Mouse (Mus musculus) heart, embryonic 15.5 days (tissue): ENCODE data around the gene Tubg2. TPM values are rescaled to one million over a fixed set of nuclear protein-coding genes. Genes with fewer than 3 reads are reported as not detected.

ENCODE experiments used
- ATAC-seq: fragments of 200-750 bp; cut with Nextera tagmentation; replicated peaks from 2 replicates; pipeline ENCODE4 v1.8.0; 2017; ENCODE audit warnings: low read depth, moderate TSS enrichment; ENCODE audit not compliant: insufficient number of reproducible peaks, insufficient read depth, low FRiP score
- H3K27ac ChIP-seq: fragments of 300-500 bp; sonication (generic); 2 replicates; pipeline ENCODE4 v1.5.1; 2015; ENCODE audit warnings: mild to moderate bottlenecking, inconsistent platforms
- H3K27me3 ChIP-seq: fragments of 300-500 bp; sonication (generic); 2 replicates; pipeline ENCODE4 v1.6.1; 2015; ENCODE audit warnings: inconsistent platforms
- H3K36me3 ChIP-seq: fragments of 300-500 bp; sonication (generic); 2 replicates; pipeline ENCODE4 v1.6.1; 2015; ENCODE audit warnings: mild to moderate bottlenecking, inconsistent platforms
- H3K4me1 ChIP-seq: fragments of 300-500 bp; sonication (generic); replicated peaks from 2 replicates; pipeline ENCODE4 v1.6.1; 2015; ENCODE audit warnings: inconsistent platforms
- H3K4me2 ChIP-seq: fragments of 300-500 bp; sonication (generic); 2 replicates; pipeline ENCODE4 v1.6.1; 2015; ENCODE audit warnings: inconsistent platforms, mild to moderate bottlenecking, moderate library complexity
- H3K4me3 ChIP-seq: fragments of 300-500 bp; sonication (generic); 2 replicates; pipeline ENCODE4 v1.5.1; 2015; ENCODE audit warnings: mild to moderate bottlenecking, inconsistent platforms
- H3K9ac ChIP-seq: fragments of 300-500 bp; sonication (generic); 2 replicates; pipeline ENCODE4 v1.6.1; 2015; ENCODE audit warnings: mild to moderate bottlenecking, inconsistent platforms
- H3K9me3 ChIP-seq: fragments of 300-500 bp; sonication (generic); replicated peaks from 2 replicates; pipeline ENCODE4 v1.6.1; 2016; ENCODE audit warnings: inconsistent platforms
- WGBS: fragments of 180-500 bp; shearing (Covaris S2); methylation state at CpG from one replicate; pipeline ENCODE4 v1.1.7; 2015; ENCODE audit warnings: mixed read lengths; 5-methylcytosine and 5-hydroxymethylcytosine counted together
- polyA plus RNA-seq: library from polyadenylated mRNA; unstranded; fragments of >200 nt; fragmentation: Nextera tagmentation; extraction: Ambion mirVana; gene quantifications from 2 replicates; pipeline ENCODE4 v1.2.1, GENCODE M21; 2015

The Tubg2 gene
- polyA plus RNA-seq, 1 experiment from 2014 or later = 2.7 TPM

- H3K36me3 ChIP-seq = no peaks in the 10 kb centered on the region
- H3K4me3 ChIP-seq = peak overlapping the region; percentile 44
- ATAC-seq = peak; percentile 53
- H3K27ac ChIP-seq = peak overlapping the region; percentile 70
- WGBS = 33% methylated on average over 27 of the region's 27 CpGs
- no peaks in the 10 kb centered on the region for H3K27me3 ChIP-seq
- peak overlapping the region; percentile 67 for H3K4me2 ChIP-seq
- H3K9ac ChIP-seq = peak overlapping the region; percentile 43
- peaks cover 33% of the 10 kb centered on the region for H3K4me1 ChIP-seq
- no peaks in the 10 kb centered on the region for H3K9me3 ChIP-seq
Measured at GRCm38 (mm10) chr11:101140164-101140819, 15.4 kb upstream of the Tubg2 start.

DNA sequence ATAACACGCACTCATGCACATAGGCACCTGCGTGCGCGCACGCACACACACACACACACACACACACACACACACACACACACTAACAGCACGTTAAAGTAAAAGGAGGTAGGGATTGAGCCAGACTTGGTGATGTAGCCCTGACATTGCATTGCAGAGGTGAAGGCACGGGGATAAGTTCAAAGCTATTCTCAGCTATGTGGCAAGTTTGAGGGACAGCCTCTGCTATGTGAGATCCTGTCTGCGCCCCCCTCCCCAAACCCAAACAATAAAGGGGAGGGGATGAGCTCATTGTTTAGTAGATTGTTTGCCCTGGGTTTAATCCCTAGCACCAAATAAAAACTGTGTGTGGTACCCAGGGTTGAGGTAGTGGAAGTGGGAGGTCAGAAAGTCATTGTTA is 14.6 kb upstream of the Tubg2 start:
- Histone ChIP-seq H3K4me2 (no peak overlapping the region), H3K4me1 (peaks cover 33% of the 10 kb centered on the region), H3K9me3 (no peaks in the 10 kb centered on the region), H3K4me3 (no peak overlapping the region), H3K27me3 (no peaks in the 10 kb centered on the region), H3K27ac (peak overlapping the region; percentile 70), H3K36me3 (no peaks in the 10 kb centered on the region), H3K9ac (no peak overlapping the region)
- 75% methylated on average over 8 of the region's 8 CpGs for WGBS
- no peak for ATAC-seq

DNA sequence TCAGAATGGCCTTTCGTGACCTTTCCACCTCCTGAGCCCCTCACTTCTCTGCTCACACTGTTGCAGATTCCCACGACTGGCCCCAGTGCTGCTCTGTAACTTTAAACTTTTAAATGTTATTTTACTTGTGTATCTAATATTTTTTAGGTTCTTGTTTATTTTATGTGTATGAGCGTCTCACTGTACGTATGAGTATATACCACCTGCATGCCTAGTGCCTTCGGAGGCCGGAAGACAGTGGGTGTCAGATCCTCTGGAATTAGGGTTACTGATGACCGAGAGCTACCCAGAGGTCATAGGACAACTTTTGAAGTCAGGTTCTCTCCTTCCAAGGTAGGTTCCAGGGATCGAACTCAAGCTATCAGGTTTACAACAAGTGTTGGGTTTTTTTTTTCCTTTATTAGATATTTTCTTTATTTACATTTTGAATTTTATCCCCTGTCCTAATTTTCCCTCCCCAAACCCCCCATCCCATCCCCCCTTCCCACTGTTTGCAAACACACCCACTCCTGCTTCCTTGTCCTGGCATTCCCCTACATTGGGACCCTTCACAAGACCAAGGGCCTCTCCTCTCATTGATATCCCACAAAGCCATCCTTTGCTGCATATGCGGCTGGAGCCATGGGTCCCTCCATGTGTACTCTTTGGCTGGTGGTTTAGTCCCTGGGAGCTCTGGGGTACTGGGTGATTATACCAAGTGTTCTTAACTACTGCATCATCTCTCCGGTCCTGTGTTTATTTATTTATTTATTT is 13.3 kb upstream of the Tubg2 start:
- no peak for ATAC-seq
- Histone ChIP-seq H3K4me1 (peaks cover 33% of the 10 kb centered on the region), H3K27me3 (no peaks in the 10 kb centered on the region), H3K4me2 (no peak overlapping the region), H3K9me3 (no peaks in the 10 kb centered on the region), H3K36me3 (no peaks in the 10 kb centered on the region), H3K9ac (no peak overlapping the region), H3K4me3 (no peak overlapping the region), H3K27ac (no peak overlapping the region)
- 82% methylated on average over 10 of the region's 10 CpGs for WGBS

DNA sequence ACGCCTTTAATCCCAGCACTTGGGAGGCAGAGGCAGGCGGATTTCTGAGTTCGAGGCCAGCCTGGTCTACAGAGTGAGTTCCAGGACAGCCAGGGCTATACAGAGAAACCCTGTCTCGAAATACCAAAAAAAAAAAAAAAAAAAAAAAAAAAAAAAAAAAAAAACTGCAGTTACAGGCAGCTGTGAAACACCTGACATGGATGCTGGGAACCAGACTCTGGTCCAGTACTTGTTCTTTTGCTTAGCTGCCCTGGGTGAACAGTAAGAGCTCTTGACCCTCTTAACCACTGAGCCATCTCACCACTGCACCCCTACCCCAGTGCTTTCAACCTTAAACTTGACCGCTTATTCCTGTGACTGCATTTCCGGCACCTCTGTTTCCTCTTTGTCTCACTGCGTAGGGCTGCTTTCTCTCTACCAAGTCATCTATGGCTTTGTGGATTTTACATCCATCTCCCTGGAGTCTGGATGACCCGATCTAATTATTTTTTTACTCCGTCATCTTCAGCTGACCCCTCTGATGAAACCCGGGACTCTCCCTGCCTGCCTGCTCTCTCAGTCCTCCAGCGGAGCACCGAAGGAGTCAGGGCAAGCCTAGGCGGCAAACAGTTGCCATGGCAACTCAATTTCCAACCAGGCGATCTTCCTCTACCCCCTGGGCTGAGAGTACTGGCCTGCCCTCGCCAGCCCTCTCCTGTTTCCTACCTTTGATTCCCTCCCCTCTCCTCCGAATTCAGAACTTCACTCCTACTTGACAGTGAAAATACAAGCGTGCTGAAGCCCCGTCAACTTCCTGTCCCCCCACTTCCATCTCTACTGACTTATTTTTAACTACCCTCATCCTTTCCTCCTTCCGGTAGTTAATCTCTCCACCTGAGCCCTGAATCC is 12.1 kb upstream of the Tubg2 start:
- H3K4me2 ChIP-seq = peak overlapping the region; percentile 59
- no peak overlapping the region for H3K9ac ChIP-seq
- peaks cover 33% of the 10 kb centered on the region for H3K4me1 ChIP-seq
- ATAC-seq = no peak; the same call in 1 of the 2 replicates
- no peaks in the 10 kb centered on the region for H3K27me3 ChIP-seq
- H3K36me3 ChIP-seq = no peaks in the 10 kb centered on the region
- H3K4me3 ChIP-seq = peak overlapping the region; percentile 38
- 27% methylated on average over 19 of the region's 19 CpGs for WGBS
- H3K27ac ChIP-seq = no peak overlapping the region
- H3K9me3 ChIP-seq = no peaks in the 10 kb centered on the region

DNA sequence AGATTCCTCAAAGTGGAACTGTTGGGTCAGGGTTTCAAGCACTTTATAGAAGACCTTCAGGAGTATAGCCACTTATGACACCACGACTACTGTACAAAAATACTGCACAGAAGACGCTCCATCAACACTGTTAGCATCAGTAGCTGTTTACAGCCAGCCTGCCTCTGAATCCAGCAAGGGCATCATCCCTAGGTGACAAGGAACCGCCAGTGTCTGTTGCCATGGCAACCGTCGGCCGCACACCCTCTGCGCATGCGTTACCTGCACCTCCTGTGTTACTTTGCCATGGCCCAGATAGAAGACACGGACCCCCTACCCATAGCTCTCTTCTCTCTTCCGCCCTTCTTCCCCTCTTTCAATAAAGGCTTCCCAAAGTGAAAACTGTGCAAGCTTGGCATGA is 9.3 kb upstream of the Tubg2 start:
- Histone ChIP-seq H3K4me1 (peaks cover 23% of the 10 kb centered on the region), H3K27ac (no peak overlapping the region), H3K9ac (no peak overlapping the region), H3K4me3 (no peak overlapping the region), H3K36me3 (no peaks in the 10 kb centered on the region), H3K9me3 (no peaks in the 10 kb centered on the region), H3K4me2 (no peak overlapping the region), H3K27me3 (no peaks in the 10 kb centered on the region)
- no peak for ATAC-seq
- WGBS = 38% methylated on average over 10 of the region's 10 CpGs

DNA sequence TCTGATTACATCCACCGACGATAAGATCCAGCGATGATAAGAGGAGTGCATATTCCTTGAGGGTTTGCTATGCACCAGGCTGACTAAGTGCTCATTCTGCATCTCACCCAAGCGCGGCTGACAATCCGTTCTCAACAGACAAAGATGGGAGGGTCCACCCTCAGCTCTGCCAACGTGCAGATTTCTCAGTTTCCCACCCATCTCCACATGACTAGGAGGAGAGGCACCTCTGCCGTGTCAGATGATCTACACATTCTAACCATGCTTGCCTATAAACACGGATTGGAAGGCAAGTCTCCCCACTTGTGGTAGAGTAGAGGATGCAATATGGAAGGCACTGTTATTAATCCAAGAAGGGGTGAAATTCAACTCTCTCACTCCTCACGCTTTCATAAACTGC is 7.0 kb upstream of the Tubg2 start:
- ATAC-seq = no peak
- Histone ChIP-seq H3K27ac (peak overlapping the region; percentile 57; the same call in 1 of the 2 replicates), H3K9ac (no peak overlapping the region; the same call in 1 of the 2 replicates), H3K9me3 (no peaks in the 10 kb centered on the region), H3K27me3 (no peaks in the 10 kb centered on the region), H3K4me2 (no peak overlapping the region), H3K4me3 (no peak overlapping the region), H3K36me3 (no peaks in the 10 kb centered on the region), H3K4me1 (peaks cover 14% of the 10 kb centered on the region)
- WGBS = 65% methylated on average over 10 of the region's 10 CpGs

DNA sequence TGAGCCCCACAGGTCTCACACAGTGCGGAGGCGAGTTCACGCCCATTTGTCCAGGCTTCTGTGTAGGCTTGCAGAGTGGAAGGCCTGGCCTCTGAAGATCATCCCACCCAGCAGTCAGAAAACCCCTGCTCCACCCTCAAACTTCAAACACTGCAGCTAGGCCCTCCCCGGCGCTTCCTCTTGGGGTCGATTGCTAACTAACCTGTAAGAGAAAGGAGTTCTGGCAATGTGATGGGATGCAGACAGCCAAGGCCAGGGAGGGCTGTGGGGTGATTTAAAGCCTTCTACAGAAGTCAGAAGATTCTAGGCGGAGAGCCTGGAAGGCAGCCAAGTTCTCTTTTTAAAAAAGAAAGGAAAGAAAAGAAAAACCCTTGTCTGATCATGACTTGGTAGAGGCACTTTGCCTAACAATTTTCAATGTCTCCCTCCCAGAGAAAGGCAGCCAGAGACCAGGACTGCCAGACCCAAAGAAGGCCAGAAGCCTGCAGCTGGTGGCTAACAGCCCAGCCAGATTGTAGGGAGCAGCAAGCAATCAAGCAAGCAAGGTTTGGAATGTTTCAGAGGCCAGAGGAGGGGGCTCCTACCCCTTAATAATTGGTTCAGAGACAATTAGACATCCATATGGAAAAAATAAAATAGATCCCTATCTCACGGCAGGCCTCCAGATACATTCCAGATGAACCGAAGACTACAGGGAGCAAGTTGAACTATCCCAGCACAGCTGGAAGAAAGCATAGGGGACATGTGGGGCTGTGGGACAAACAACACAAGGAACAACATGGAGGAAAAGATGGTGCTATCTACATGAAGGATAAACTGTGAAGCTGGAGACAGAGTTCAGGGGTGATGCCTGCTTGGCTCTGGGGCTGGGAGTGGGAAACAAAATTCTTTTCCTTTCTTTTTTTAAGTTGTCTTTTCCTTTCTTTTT is 6.3 kb upstream of the Tubg2 start:
- H3K27ac ChIP-seq = peak overlapping the region; percentile 57
- WGBS = 44% methylated on average over 9 of the region's 9 CpGs
- H3K4me1 ChIP-seq = peaks cover 13% of the 10 kb centered on the region
- H3K9ac ChIP-seq = peak overlapping the region; percentile 25; the same call in 1 of the 2 replicates
- no peak for ATAC-seq
- H3K27me3 ChIP-seq = no peaks in the 10 kb centered on the region
- no peak overlapping the region for H3K4me2 ChIP-seq
- H3K36me3 ChIP-seq = no peaks in the 10 kb centered on the region
- H3K9me3 ChIP-seq = no peaks in the 10 kb centered on the region
- H3K4me3 ChIP-seq = no peak overlapping the region

- Histone ChIP-seq H3K4me2 (no peak overlapping the region), H3K27me3 (no peaks in the 10 kb centered on the region), H3K4me1 (peaks cover 20% of the 10 kb centered on the region), H3K4me3 (no peak overlapping the region), H3K9ac (no peak overlapping the region), H3K9me3 (no peaks in the 10 kb centered on the region), H3K36me3 (no peaks in the 10 kb centered on the region), H3K27ac (no peak overlapping the region)
- no peak for ATAC-seq
- 35% methylated on average over 2 of the region's 2 CpGs for WGBS
Measured at GRCm38 (mm10) chr11:101151063-101151462, 4.6 kb upstream of the Tubg2 start.

DNA sequence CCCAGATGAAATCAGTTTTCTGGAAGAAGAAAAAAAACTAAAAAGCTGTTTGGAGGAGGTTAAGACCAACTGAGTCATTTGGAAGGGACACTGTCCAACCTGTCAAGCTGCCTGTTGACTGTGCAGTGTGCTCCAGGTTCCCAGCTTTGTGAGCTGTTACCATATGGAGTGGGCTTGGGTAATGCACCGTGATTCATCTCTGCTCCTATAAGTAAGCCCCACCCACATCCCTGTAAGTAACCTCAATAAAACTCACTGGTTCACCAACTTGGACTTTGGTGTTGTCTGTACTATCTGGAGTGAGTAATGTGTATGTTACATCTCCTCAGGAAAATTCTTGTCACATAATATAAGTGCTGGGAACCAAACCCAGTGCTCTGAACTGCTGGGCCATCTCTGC is 2.9 kb upstream of the Tubg2 start:
- 73% methylated on average over 1 of the region's 1 CpGs for WGBS

DNA sequence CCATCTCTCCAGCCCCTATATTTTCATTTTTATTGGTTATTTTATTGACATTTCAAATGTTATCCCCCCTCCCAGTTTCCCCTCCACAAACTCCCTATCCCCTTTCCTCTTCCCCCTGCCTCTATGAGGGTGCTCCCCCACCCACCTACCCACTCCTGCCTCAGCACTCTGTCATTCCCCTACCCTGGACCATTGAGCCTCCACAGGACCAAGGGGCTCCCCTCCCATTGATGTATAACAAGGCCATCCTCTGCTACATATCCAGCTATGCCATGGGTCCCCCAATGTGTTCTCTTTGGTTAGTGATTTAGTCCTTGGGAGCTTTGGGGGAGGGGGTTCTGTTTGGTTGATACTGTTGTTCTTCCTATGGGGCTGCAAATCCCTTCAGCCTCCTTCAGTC is 1.1 kb upstream of the Tubg2 start:
- Histone ChIP-seq H3K9me3 (no peaks in the 10 kb centered on the region), H3K9ac (no peak overlapping the region), H3K4me2 (no peak overlapping the region), H3K36me3 (no peaks in the 10 kb centered on the region), H3K27ac (no peak overlapping the region), H3K4me3 (no peak overlapping the region), H3K27me3 (no peaks in the 10 kb centered on the region), H3K4me1 (peaks cover 12% of the 10 kb centered on the region)
- no peak for ATAC-seq

More for the DNA sequence above, 2.9 kb upstream of the Tubg2 start:
- Histone ChIP-seq H3K27ac (no peak overlapping the region), H3K4me1 (peaks cover 23% of the 10 kb centered on the region), H3K27me3 (no peaks in the 10 kb centered on the region), H3K4me3 (no peak overlapping the region), H3K36me3 (no peaks in the 10 kb centered on the region), H3K9me3 (no peaks in the 10 kb centered on the region), H3K4me2 (no peak overlapping the region), H3K9ac (no peak overlapping the region)
- no peak for ATAC-seq
